9 mouse cellular contexts compared by ENCODE assay signal in the genomic region with DNA sequence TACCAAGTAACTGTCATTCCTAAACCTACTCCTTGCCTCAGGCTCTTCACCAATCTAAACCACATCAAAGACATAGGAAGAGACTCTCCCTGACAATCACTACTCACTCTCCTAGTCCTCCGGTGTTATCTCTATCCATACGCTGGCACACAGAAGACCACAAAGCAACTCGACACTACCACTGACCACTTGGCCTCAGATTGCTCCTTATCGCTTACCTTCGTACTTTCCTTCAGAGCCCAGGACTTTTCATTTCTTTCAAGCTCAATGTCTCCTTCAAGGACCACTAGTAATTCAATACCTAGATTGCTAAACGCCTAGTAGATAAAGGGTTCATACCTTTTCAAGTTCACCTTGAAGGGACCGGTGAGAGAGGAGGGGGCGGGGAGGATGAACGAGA. TPM values are rescaled to one million over a fixed set of nuclear protein-coding genes. Genes with fewer than 3 reads are reported as not detected.
DNase-seq lines count a peak whose midpoint lies in the region; ATAC-seq and TF ChIP-seq lines count a peak whose summit lies in the region.
"Had no signal": no experiment of that assay in that cellular context is flagged by ENCODE, and none has a peak within 500 bp of the region (broad histone marks: within the 10 kb centered on the region; RNA-seq: fewer than 3 reads in every experiment).

No protein-coding gene starts in this region.

- H3K4me2 ChIP-seq in neural tube, embryonic 11.5 days (ENCODE audit: low read depth): peak overlapping the region; percentile 65
- H3K4me2 ChIP-seq in limb, embryonic 15.5 days: peak overlapping the region; percentile 56
- peak overlapping the region; percentile 70 for H3K4me2 ChIP-seq in stomach, postnatal 0 days (replicated peaks; ENCODE audit: low read depth)

- H3K27me3 ChIP-seq in cerebellum, adult 2 months (ENCODE audit: control insufficient read depth, insufficient read depth, low read length): no peaks in the 10 kb centered on the region
- H3K27me3 ChIP-seq in neural tube, embryonic 11.5 days (ENCODE audit: control insufficient read depth, insufficient read depth, low read length): no peaks in the 10 kb centered on the region
- no peaks in the 10 kb centered on the region for H3K27me3 ChIP-seq in limb, embryonic 15.5 days
- H3K27me3 ChIP-seq in stomach, postnatal 0 days (ENCODE audit: control insufficient read depth, insufficient read depth, low read length): no peaks in the 10 kb centered on the region

- 88% methylated on average over 9 of the region's 9 CpGs for WGBS in cerebellum, adult 2 months
- WGBS in neural tube, embryonic 11.5 days: 92% methylated on average over 9 of the region's 9 CpGs
- WGBS in limb, embryonic 15.5 days: 79% methylated on average over 9 of the region's 9 CpGs
- 68% methylated on average over 9 of the region's 9 CpGs for WGBS in stomach, postnatal 0 days

- TF ChIP-seq CTCF in cerebellum, adult 2 months (IDR thresholded peaks at IDR 0.05; ENCODE audit: borderline replicate concordance, insufficient read depth, low read depth, low read length): no peak
- no peak for TF ChIP-seq CTCF in stomach, postnatal 0 days (IDR thresholded peaks at IDR 0.05; ENCODE audit: low read depth)

- no peak for TF ChIP-seq EP300 in stomach, postnatal 0 days (optimal IDR thresholded peaks at IDR 0.05)

- H3K4me1 ChIP-seq in cerebellum, adult 2 months (ENCODE audit: control insufficient read depth, insufficient read depth, low read length): no peaks in the 10 kb centered on the region; the same call in 1 of the 2 replicates
- H3K4me1 ChIP-seq in neural tube, embryonic 11.5 days (ENCODE audit: control insufficient read depth, insufficient read depth, low read length): peaks cover 6% of the 10 kb centered on the region
- H3K4me1 ChIP-seq in limb, embryonic 15.5 days: peaks cover 17% of the 10 kb centered on the region
- peaks cover 7% of the 10 kb centered on the region; the same call in 1 of the 2 replicates for H3K4me1 ChIP-seq in stomach, postnatal 0 days (replicated peaks; ENCODE audit: control insufficient read depth, insufficient read depth)

- no peak overlapping the region for H3K9ac ChIP-seq in neural tube, embryonic 11.5 days (ENCODE audit: low read length)
- H3K9ac ChIP-seq in limb, embryonic 15.5 days: no peak overlapping the region
- 0 out of 2 replicates have a peak overlapping the region, but pooled peaks have one; percentile 8 for H3K9ac ChIP-seq in stomach, postnatal 0 days (ENCODE audit: low read length)

- no peaks in the 10 kb centered on the region for H3K9me3 ChIP-seq in neural tube, embryonic 11.5 days (ENCODE audit: control insufficient read depth, low read length)
- H3K9me3 ChIP-seq in limb, embryonic 15.5 days: no peaks in the 10 kb centered on the region
- H3K9me3 ChIP-seq in stomach, postnatal 0 days (ENCODE audit: control insufficient read depth, low read length): no peaks in the 10 kb centered on the region

- no peak for DNase-seq in cerebellum, adult 2 months
- DNase-seq in cerebellum, adult 11-12 months: no peak
- DNase-seq in neural tube, embryonic 11.5 days (ENCODE audit: low spot score): no peak
- DNase-seq in neural tube, embryonic 10.5 days (ENCODE audit: extremely low spot score, low spot score): no peak
- no peak for DNase-seq in stomach, postnatal 0 days (ENCODE audit: low spot score)
- DNase-seq in right cerebral cortex, postnatal 25 days: no peak
- no peak for DNase-seq in Muller cell, postnatal 12 days (ENCODE audit: inconsistent ontology term)
- DNase-seq: kidney, postnatal 4 days had no signal

- H3K4me3 ChIP-seq in cerebellum, adult 2 months (replicated peaks; ENCODE audit: insufficient read depth, low read depth, low read length): peak overlapping the region; percentile 72
- peak overlapping the region; percentile 74; the same call in 1 of the 2 replicates for H3K4me3 ChIP-seq in neural tube, embryonic 11.5 days (ENCODE audit: low read depth, low read length)
- peak overlapping the region; percentile 69 for H3K4me3 ChIP-seq in limb, embryonic 15.5 days
- peak overlapping the region; percentile 71; the same call in 1 of the 2 replicates for H3K4me3 ChIP-seq in stomach, postnatal 0 days (ENCODE audit: low read depth, low read length)

- no peak for ATAC-seq in neural tube, embryonic 11.5 days (ENCODE audit: insufficient read depth, low FRiP score, low TSS enrichment)
- ATAC-seq in limb, embryonic 15.5 days (ENCODE audit: insufficient number of reproducible peaks, low FRiP score, low TSS enrichment, low read depth): no peak
- ATAC-seq in stomach, postnatal 0 days (ENCODE audit: low FRiP score, low TSS enrichment): no peak

- no peak overlapping the region for H3K27ac ChIP-seq in cerebellum, adult 2 months (ENCODE audit: insufficient read depth, low read length)
- H3K27ac ChIP-seq in neural tube, embryonic 11.5 days (ENCODE audit: low read depth, low read length): no peak overlapping the region
- no peak overlapping the region for H3K27ac ChIP-seq in limb, embryonic 15.5 days
- H3K27ac ChIP-seq in stomach, postnatal 0 days (replicated peaks): no peak overlapping the region

- no peak for TF ChIP-seq POLR2A in cerebellum, adult 2 months (IDR thresholded peaks at IDR 0.05; ENCODE audit: borderline replicate concordance, insufficient read depth, low read length)

- no peaks in the 10 kb centered on the region for H3K36me3 ChIP-seq in neural tube, embryonic 11.5 days (ENCODE audit: control insufficient read depth, insufficient read depth, low read length)
- H3K36me3 ChIP-seq in limb, embryonic 15.5 days: peaks cover 19% of the 10 kb centered on the region; the same call in 1 of the 2 replicates
- no peaks in the 10 kb centered on the region for H3K36me3 ChIP-seq in stomach, postnatal 0 days (ENCODE audit: control insufficient read depth, insufficient read depth, low read length)

RNA-seq across cellular contexts. Expression of a gene that starts 1.4 kb away (rescaled TPM):
- polyA plus RNA-seq in cerebellum, adult 2 months (2012; rRNA removed): 65.3 and 66.6 TPM in 2 replicates
- 28.6 and 28.8 TPM in 2 replicates for polyA plus RNA-seq in neural tube, embryonic 11.5 days (2014; fragmentation: Nextera tagmentation; extraction: Ambion mirVana)
- polyA plus RNA-seq in limb, embryonic 15.5 days (2015; fragmentation: Nextera tagmentation; extraction: Ambion mirVana): 30.8 and 32.8 TPM in 2 replicates
- polyA plus RNA-seq in stomach, postnatal 0 days (2015; fragmentation: Nextera tagmentation; extraction: Ambion mirVana): 18.0 and 18.7 TPM in 2 replicates

RNA-seq across cellular contexts. Expression of a gene that starts 1.4 kb away (rescaled TPM):
- polyA plus RNA-seq in cerebellum, adult 2 months (2012; rRNA removed): 48.8 and 48.9 TPM in 2 replicates
- 20.4 and 21.5 TPM in 2 replicates for polyA plus RNA-seq in neural tube, embryonic 11.5 days (2014; fragmentation: Nextera tagmentation; extraction: Ambion mirVana)
- polyA plus RNA-seq in limb, embryonic 15.5 days (2015; fragmentation: Nextera tagmentation; extraction: Ambion mirVana): 30.6 and 32.3 TPM in 2 replicates
- 7.8 and 8.9 TPM in 2 replicates for polyA plus RNA-seq in stomach, postnatal 0 days (2015; fragmentation: Nextera tagmentation; extraction: Ambion mirVana)

RNA-seq across cellular contexts. Expression of a gene that starts 1.6 kb away (rescaled TPM):
- polyA plus RNA-seq in cerebellum, adult 2 months (2012; rRNA removed): 3.8 and 4.7 TPM in 2 replicates
- polyA plus RNA-seq in neural tube, embryonic 11.5 days (2014; fragmentation: Nextera tagmentation; extraction: Ambion mirVana): 1.7 and 2.1 TPM in 2 replicates
- 1.5 and 1.6 TPM in 2 replicates for polyA plus RNA-seq in limb, embryonic 15.5 days (2015; fragmentation: Nextera tagmentation; extraction: Ambion mirVana)
- 0.25 and 0.27 TPM in 2 replicates for polyA plus RNA-seq in stomach, postnatal 0 days (2015; fragmentation: Nextera tagmentation; extraction: Ambion mirVana)

RNA-seq across cellular contexts. Expression of a gene that starts 19.0 kb away (rescaled TPM):
- polyA plus RNA-seq in cerebellum, adult 2 months (2012; rRNA removed): 0.39 and 1.6 TPM in 2 replicates
- not detected in 2 replicates for polyA plus RNA-seq in neural tube, embryonic 11.5 days (2014; fragmentation: Nextera tagmentation; extraction: Ambion mirVana)
- polyA plus RNA-seq in limb, embryonic 15.5 days (2015; fragmentation: Nextera tagmentation; extraction: Ambion mirVana): not detected in 2 replicates
- polyA plus RNA-seq in stomach, postnatal 0 days (2015; fragmentation: Nextera tagmentation; extraction: Ambion mirVana): 0.11 TPM in 1 of 2 replicates, not detected in the other

RNA-seq across cellular contexts. Expression of a gene that starts 37.7 kb away (rescaled TPM):
- polyA plus RNA-seq in cerebellum, adult 2 months (2012; rRNA removed): not detected in 2 replicates
- 4.8 and 5.0 TPM in 2 replicates for polyA plus RNA-seq in neural tube, embryonic 11.5 days (2014; fragmentation: Nextera tagmentation; extraction: Ambion mirVana)
- polyA plus RNA-seq in limb, embryonic 15.5 days (2015; fragmentation: Nextera tagmentation; extraction: Ambion mirVana): 14.9 and 38.9 TPM in 2 replicates
- 0.25 and 0.38 TPM in 2 replicates for polyA plus RNA-seq in stomach, postnatal 0 days (2015; fragmentation: Nextera tagmentation; extraction: Ambion mirVana)
